Mouse (Mus musculus) cerebellum, adult 11 months (tissue): ENCODE data around the gene Krtcap2.

ENCODE experiments used
- DNase-seq: peaks from one replicate; pipeline ENCODE4 v3.0.0; 2022

The Krtcap2 gene

DNA sequence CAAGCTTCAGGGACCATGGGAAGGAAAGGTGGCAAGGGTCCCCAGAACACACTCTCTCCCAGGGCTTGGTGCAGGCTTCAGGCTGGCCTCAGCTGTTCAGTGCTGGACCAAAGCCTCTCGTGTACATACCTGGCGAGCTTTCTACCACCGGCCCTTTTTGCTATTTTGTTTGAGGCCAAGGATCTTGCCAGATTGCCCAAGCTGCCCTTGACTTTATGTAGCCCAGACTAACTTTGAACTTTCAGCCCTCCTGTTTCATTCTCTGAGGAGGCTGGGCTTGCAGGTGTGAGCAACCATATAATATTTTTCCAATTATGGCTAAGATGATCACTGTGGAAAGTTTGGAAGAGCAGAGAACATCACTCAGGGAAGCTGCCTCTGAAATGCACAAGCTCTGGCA is 38.5 kb downstream of the Krtcap2 start:
- no peak for DNase-seq

DNA sequence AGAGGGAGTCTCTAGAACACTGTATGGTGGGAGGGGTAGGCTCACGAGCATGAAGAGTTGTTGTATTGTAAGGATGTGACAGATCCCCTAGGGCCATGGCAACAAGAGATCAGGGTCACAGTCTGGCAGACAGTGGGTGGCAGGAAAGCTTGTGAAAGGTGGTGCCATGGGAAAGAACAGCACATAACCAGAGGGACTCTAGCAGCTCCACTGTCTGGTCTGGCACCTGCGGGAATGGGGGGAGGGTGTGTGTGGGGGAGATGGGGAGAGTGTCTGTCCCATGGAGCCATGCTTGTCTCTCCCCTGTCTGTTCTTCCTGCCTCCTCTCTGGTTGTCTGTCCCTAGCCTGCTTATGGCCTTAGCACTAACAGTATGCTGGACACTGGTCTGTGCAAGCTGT is 39.8 kb downstream of the Krtcap2 start:
- no peak for DNase-seq

DNA sequence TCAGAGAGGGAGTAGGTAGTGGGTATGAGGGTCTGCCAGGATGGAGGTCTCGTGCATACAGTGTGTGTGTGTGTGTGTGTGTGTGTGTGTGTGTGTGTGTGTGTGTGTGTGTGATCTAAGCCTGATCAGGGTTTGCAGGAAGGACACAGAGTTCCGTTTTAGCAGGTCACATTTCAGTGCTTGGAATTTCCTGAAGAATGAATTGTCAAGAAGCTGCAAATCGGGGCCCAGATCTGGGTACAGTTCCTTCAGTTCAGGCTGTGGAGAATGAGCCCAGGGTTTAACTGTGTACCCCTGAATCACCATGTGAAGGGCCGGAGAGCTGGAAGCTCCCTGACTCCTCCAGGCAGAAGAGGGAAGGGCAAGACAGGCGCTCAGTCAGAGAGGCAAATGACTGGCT is 41.5 kb downstream of the Krtcap2 start:
- DNase-seq, result no peak

DNA sequence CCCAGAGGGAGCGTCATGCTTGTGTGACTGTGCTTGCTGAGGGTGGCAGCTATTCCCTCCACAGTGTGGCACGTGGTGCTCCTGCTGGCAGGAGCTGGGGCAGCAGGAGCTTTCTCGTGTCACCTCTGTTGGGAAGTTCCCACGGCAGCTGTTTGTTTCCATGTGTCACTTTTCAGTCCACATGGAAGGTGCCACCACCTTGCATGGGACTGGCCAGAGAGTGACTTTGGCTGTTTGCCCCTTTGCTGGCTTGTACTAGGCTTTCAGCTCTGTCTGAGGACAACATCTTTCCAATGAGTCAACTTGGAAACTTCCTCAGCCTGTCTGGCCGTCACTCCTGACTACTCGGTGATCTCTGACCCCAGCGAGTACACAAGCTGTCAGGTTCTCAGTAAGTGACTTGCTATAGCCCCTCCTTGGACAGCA is 42.8 kb downstream of the Krtcap2 start:
- DNase-seq, result no peak

DNA sequence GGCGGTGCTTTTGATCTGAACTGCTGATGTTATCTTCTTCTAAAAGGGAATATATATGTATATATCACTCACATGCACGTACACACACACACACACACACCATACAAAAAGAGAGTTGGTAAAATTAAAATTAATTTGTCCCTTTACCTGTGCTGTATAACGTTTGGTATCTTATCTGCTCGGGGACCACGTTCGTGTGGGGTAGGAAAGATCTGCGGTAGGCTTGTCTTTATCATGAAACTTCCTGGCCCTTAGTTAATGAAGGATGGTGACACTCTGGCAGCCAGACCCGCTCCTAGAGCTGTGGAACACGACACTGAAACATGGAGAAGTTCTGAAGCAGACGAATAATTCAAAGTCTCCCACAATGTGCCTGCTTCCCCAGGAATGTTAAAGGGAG is 46.1 kb downstream of the Krtcap2 start:
- no peak for DNase-seq

DNA sequence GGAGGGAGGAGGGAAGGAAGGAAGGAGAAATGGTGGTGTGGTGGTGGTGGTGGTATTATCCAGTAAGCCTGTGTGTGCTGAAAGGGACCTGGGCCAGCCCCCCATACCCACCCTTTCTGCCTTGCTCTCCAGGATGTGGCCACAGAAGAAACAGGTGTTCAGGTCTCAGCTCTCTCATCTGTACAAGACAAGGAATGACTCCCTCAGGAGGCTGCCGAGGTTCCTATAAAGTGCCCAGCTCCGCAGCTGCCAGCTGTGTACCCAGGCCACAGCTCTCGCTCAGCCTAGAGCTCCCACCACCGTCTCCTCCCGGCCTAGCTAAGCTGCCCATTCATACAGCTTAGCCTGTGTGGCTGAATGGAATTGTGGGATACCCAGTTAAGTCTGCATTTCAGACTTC is 46.5 kb downstream of the Krtcap2 start:
- DNase-seq, result no peak

DNA sequence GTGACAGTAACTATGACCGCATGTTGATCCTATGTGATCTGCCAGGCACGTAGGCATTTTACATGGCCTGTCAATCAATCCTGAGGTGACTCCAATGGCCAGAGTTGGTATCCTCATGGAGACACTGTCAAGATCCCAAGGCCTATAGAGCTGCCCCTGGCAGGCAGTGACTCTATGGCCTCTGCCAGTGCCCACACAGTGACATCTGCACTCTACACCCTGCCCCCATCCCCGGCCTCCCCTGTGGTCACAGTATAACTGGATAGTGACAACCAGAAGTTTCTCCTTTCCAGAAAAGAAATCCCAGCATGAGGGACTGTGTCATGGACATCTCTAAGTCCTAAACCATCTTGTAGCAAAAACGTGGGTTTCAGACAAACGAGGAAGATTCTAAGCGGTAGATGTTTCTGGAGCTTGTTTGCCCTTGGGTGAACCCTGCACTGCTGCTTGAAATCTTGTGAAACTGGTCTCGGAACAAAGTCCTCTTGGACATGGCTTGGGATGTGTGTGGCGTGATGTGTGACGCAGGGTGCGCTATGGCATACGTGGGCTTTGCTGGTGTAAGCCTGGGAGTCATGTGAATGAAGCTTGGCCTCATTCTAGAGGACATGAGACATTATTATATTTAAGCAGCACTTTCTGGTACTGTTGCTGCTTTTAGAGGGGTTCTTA is 47.6 kb downstream of the Krtcap2 start:
- no peak for DNase-seq

DNA sequence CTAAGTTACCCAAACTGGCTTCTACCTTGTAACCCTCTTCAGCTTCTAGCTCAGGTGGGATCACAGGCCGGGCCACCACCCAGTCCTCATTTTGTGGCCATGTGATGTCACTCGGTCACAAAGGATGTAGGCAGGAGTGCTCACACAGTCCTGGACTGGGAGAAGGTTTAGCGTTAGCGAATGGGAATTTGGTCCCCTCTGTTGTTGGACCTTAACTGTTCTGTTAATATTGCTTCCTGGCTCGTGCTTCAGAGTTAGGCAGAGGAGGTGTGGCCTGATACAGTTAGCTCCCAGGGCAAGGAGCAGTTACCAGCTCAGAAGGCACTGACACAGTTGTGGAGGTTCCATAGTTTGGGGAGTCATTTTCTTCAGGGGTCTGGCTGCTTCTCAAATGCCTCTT is 48.4 kb downstream of the Krtcap2 start:
- DNase-seq, result no peak

DNA sequence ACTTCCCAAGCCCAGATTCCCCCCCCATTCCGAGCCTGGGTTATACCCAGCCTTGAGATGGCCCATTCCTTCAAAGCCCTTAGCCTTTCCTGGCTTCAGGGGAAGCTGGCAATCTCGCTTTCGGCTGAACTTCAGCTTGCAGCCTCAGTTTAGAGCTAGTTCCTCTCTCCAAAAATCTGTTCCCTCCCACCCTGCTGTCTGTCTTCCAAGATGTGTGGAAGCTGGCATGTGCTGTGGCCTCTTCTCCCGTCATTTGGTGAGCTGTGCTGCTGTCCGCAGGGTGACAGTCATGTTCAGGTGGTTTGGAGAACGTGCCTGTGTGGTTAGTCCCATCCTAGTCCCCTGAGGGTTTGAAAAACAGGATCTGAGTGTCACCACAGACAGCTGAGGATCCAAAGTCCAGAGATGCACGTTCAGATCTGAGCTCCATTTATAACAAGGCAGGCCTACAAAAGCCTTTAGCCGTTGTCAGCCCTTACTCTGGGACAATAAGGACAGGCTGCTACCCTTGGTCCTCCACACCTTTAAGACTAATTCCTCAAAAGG is 50.0 kb downstream of the Krtcap2 start:
- no peak for DNase-seq

DNA sequence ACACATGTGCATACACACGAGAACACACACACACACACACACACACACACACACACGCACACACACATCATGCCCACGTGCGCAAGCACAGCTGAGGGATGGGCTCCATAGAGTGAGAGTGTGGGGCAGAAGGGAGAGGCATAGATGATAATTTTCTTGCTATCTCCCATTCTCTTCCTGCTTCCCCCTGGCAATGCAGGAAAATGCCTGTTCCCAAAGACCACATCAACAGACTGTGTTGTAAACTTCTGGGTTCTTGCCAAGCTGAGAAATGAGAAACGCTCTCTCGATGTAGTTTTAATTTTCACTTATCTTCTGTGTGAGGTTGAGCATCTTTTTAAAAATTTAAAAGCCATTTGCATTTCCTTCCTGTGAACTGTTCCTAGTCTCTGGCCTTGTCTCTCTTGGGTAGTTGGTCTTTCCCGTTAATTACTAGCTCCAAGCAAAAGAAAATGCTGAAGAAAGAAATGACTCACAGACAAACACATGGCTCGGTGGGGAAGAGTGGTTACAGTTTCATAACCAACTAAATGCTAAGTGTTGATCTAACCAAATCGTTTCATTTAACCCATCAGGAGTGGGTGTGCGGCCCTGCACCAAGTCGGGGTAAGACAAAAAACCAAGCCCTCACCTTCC is 51.1 kb downstream of the Krtcap2 start:
- DNase-seq, result no peak

DNA sequence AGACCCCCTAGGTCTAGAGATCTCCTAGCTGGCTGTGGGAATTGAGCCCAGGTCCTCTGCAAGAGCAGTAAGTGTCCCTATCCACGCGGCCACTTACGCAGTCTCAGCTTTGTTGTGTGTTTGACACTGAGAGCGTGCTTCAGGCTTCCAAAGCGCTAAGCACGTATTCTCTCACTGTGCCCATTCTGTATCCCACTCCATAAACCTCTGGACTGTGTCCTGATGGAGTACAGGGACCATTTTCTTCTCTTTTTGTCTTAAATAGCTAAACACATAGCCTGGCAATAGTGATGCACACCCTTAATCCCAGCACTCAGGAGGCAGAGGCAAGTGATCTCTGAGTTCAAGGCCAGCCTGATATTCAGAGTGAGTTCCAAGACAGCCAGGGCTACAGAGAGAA is 53.1 kb downstream of the Krtcap2 start:
- no peak for DNase-seq

DNA sequence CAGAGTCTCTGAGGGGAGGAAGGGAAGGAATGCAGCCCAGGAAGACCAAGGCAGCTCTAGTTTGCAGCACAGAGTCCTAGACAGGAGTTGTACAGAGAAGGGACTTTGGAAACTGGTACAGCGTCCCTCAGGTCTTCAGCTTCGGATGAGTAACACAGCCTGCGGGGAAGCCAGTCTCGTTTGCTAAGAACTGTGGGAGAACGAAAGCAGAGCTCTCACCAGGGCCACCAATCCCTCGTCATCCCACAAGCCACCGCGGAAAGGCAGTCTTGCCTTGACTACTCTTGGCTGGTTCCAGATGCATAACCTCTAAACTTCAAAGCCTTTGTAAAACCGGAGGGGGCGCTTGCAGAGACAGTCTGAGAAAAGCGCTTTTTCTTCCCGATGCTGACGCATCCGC is 53.7 kb downstream of the Krtcap2 start:
- no peak for DNase-seq
